Mouse (Mus musculus): Measurements from ENCODE around the gene Tssk3.

The Tssk3 gene

GRCm38 (mm10) chr4:129447778-129448563, 42.9 kb downstream of the Tssk3 start:
- DNase-seq = no peak

DNA sequence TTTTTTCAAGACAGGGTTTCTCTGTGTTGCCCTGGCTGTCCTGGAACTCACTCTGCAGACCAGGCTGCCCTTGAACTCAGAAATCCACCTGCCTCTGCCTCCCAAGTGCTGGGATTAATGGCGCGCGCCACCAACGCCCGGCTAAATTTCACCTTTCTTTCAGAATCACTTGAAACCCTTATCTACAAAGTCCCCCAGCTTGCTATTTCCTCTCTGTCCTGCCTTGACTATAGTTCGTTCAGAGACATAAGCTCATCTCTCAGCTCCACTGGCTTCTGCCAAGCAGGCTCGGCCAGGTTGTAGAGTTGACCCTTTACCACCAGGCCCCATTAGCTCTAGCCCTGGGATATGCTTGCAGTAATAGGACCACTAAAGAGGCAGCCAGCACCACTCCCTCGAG, 43.5 kb downstream of the Tssk3 start:
- DNase-seq = no peak

DNA sequence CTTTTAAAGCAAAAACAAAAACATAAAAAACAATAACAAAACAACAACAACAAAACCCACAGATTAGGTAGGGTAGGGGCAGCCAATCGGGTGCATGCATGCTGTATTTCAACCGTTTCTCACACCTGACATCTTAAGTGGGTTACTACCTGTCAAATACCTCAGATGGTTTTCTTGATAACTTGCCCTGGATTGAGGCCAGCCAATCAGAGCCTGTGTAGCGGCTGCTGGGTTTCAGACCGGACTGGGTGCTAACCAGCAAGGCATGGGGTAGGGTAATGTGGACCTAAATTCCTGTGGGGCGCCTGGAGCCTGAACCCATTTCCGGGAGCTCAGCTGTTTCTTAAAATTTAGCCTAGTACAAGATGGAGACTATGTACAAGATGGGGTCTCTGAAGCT, 49.7 kb downstream of the Tssk3 start:
- no peak for DNase-seq

- no peak for DNase-seq
These were observed 50.3 kb downstream of the Tssk3 start, which contains the start of gene Zbtb8b for GRCm38 (mm10) chr4:129440340-129441063. Zbtb8b (minus strand) TSS chr4:129440853.
